Mouse (Mus musculus): ENCODE measurements around the gene Creb3l2. TPM values are rescaled to one million over a fixed set of nuclear protein-coding genes. Genes with fewer than 3 reads are reported as not detected.

The Creb3l2 gene
- polyA plus RNA-seq, 1 experiment: 10.2 TPM

- Histone ChIP-seq H3K9me3 (replicated peaks; ENCODE audit: control insufficient read depth, insufficient read depth, low read length, poor library complexity, severe bottlenecking) (no peaks in the 10 kb centered on the region), H3K9ac (ENCODE audit: low read depth, poor library complexity, severe bottlenecking) (no peak overlapping the region), H3K27me3 (ENCODE audit: control insufficient read depth, insufficient read depth, low read length, poor library complexity, severe bottlenecking) (no peaks in the 10 kb centered on the region), H3K27ac (ENCODE audit: insufficient read depth, low read length) (no peak overlapping the region), H3K4me1 (ENCODE audit: control insufficient read depth, insufficient read depth, low read length) (no peaks in the 10 kb centered on the region), H3K4me3 (ENCODE audit: low read depth, low read length) (no peak overlapping the region), H3K36me3 (ENCODE audit: control insufficient read depth, insufficient read depth, low read length, poor library complexity, severe bottlenecking) (no peaks in the 10 kb centered on the region)
- TF ChIP-seq CTCF (IDR thresholded peaks at IDR 0.05; ENCODE audit: low read depth, low read length) (no peak), EP300 (IDR thresholded peaks at IDR 0.05; ENCODE audit: insufficient read depth, low read depth, low read length) (no peak), POLR2A (IDR thresholded peaks at IDR 0.05; ENCODE audit: insufficient read depth, low read length) (no peak)
Measured at GRCm38 (mm10) chr6:37419445-37419941, 22.5 kb downstream of the Creb3l2 start.

- TF ChIP-seq POLR2A (IDR thresholded peaks at IDR 0.05; ENCODE audit: insufficient read depth, low read length) (no peak), CTCF (IDR thresholded peaks at IDR 0.05; ENCODE audit: low read depth, low read length) (no peak), EP300 (IDR thresholded peaks at IDR 0.05; ENCODE audit: insufficient read depth, low read depth, low read length) (no peak)
- Histone ChIP-seq H3K4me3 (ENCODE audit: low read depth, low read length) (no peak overlapping the region), H3K9ac (ENCODE audit: low read depth, poor library complexity, severe bottlenecking) (no peak overlapping the region), H3K36me3 (ENCODE audit: control insufficient read depth, insufficient read depth, low read length, poor library complexity, severe bottlenecking) (no peaks in the 10 kb centered on the region), H3K4me1 (ENCODE audit: control insufficient read depth, insufficient read depth, low read length) (no peaks in the 10 kb centered on the region), H3K27me3 (ENCODE audit: control insufficient read depth, insufficient read depth, low read length, poor library complexity, severe bottlenecking) (no peaks in the 10 kb centered on the region), H3K9me3 (replicated peaks; ENCODE audit: control insufficient read depth, insufficient read depth, low read length, poor library complexity, severe bottlenecking) (no peaks in the 10 kb centered on the region), H3K27ac (ENCODE audit: insufficient read depth, low read length) (no peak overlapping the region)
Measured at GRCm38 (mm10) chr6:37418931-37419330, 23.0 kb downstream of the Creb3l2 start.

GRCm38 (mm10) chr6:37416743-37417142, 25.2 kb downstream of the Creb3l2 start:
- H3K36me3 ChIP-seq (ENCODE audit: control insufficient read depth, insufficient read depth, low read length, poor library complexity, severe bottlenecking): no peaks in the 10 kb centered on the region
- no peak for TF ChIP-seq EP300 (IDR thresholded peaks at IDR 0.05; ENCODE audit: insufficient read depth, low read depth, low read length)
- no peak for TF ChIP-seq CTCF (IDR thresholded peaks at IDR 0.05; ENCODE audit: low read depth, low read length)
- TF ChIP-seq POLR2A (IDR thresholded peaks at IDR 0.05; ENCODE audit: insufficient read depth, low read length): no peak
- H3K27ac ChIP-seq (ENCODE audit: insufficient read depth, low read length): no peak overlapping the region
- H3K9me3 ChIP-seq (replicated peaks; ENCODE audit: control insufficient read depth, insufficient read depth, low read length, poor library complexity, severe bottlenecking): no peaks in the 10 kb centered on the region
- no peaks in the 10 kb centered on the region for H3K27me3 ChIP-seq (ENCODE audit: control insufficient read depth, insufficient read depth, low read length, poor library complexity, severe bottlenecking)
- H3K4me3 ChIP-seq (ENCODE audit: low read depth, low read length): no peak overlapping the region
- H3K4me1 ChIP-seq (ENCODE audit: control insufficient read depth, insufficient read depth, low read length): no peaks in the 10 kb centered on the region
- H3K9ac ChIP-seq (ENCODE audit: low read depth, poor library complexity, severe bottlenecking): no peak overlapping the region

DNA sequence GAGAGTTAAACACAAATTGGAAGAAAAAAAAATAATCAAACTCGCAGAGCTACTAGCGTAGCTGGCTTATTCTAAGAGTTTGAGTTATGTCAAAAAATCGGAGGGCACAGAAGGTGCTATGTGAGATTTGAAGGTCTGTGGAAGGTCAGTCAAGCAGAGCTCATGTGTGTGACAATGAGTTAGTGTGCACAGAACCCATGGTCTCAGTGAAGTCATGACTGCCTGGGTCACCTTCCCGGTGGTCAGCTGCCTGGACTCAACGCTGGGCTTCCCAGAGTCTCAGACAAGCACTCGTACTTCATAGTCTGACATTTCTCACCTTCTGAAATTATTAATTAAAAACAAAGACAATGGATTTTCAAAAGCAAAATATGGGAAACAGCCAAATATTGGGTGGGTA, 26.4 kb downstream of the Creb3l2 start:
- H3K9me3 ChIP-seq (replicated peaks; ENCODE audit: control insufficient read depth, insufficient read depth, low read length, poor library complexity, severe bottlenecking): no peaks in the 10 kb centered on the region
- no peaks in the 10 kb centered on the region for H3K36me3 ChIP-seq (ENCODE audit: control insufficient read depth, insufficient read depth, low read length, poor library complexity, severe bottlenecking)
- H3K4me1 ChIP-seq (ENCODE audit: control insufficient read depth, insufficient read depth, low read length): no peaks in the 10 kb centered on the region
- no peaks in the 10 kb centered on the region for H3K27me3 ChIP-seq (ENCODE audit: control insufficient read depth, insufficient read depth, low read length, poor library complexity, severe bottlenecking)
- H3K4me3 ChIP-seq (ENCODE audit: low read depth, low read length): no peak overlapping the region
- no peak overlapping the region for H3K9ac ChIP-seq (ENCODE audit: low read depth, poor library complexity, severe bottlenecking)
- no peak overlapping the region for H3K27ac ChIP-seq (ENCODE audit: insufficient read depth, low read length)
- no peak for TF ChIP-seq EP300 (IDR thresholded peaks at IDR 0.05; ENCODE audit: insufficient read depth, low read depth, low read length)
- TF ChIP-seq POLR2A (IDR thresholded peaks at IDR 0.05; ENCODE audit: insufficient read depth, low read length): no peak
- no peak for TF ChIP-seq CTCF (IDR thresholded peaks at IDR 0.05; ENCODE audit: low read depth, low read length)

DNA sequence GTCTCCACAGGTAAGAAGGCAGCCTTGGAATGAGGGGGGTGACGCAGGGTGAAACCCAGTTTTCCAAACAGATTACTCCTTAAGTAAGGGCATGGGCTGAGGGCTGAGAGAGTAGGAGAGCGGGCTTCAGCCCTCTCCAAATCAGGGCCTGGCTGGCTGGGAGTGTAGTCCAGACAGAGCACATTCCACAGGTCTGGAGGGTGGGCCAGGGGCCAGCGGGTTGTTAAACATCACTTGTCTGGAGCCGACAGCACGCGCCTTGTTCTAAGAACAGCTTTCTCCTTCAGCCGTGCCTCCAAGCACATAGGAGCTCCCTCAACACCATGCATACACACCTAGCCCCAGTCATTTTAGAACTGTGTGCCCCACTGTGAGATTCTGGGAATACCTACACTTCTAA, 26.9 kb downstream of the Creb3l2 start:
- Histone ChIP-seq H3K27me3 (ENCODE audit: control insufficient read depth, insufficient read depth, low read length, poor library complexity, severe bottlenecking) (no peaks in the 10 kb centered on the region), H3K9ac (ENCODE audit: low read depth, poor library complexity, severe bottlenecking) (no peak overlapping the region), H3K4me3 (ENCODE audit: low read depth, low read length) (no peak overlapping the region), H3K27ac (ENCODE audit: insufficient read depth, low read length) (no peak overlapping the region), H3K9me3 (replicated peaks; ENCODE audit: control insufficient read depth, insufficient read depth, low read length, poor library complexity, severe bottlenecking) (no peaks in the 10 kb centered on the region), H3K4me1 (ENCODE audit: control insufficient read depth, insufficient read depth, low read length) (no peaks in the 10 kb centered on the region), H3K36me3 (ENCODE audit: control insufficient read depth, insufficient read depth, low read length, poor library complexity, severe bottlenecking) (no peaks in the 10 kb centered on the region)
- no peak for TF ChIP-seq CTCF (IDR thresholded peaks at IDR 0.05; ENCODE audit: low read depth, low read length)
- TF ChIP-seq EP300 (IDR thresholded peaks at IDR 0.05; ENCODE audit: insufficient read depth, low read depth, low read length): no peak
- TF ChIP-seq POLR2A (IDR thresholded peaks at IDR 0.05; ENCODE audit: insufficient read depth, low read length): no peak

GRCm38 (mm10) chr6:37414576-37414975, 27.4 kb downstream of the Creb3l2 start:
- Histone ChIP-seq H3K4me3 (ENCODE audit: low read depth, low read length) (no peak overlapping the region), H3K9ac (ENCODE audit: low read depth, poor library complexity, severe bottlenecking) (no peak overlapping the region), H3K4me1 (ENCODE audit: control insufficient read depth, insufficient read depth, low read length) (no peaks in the 10 kb centered on the region), H3K27ac (ENCODE audit: insufficient read depth, low read length) (no peak overlapping the region), H3K36me3 (ENCODE audit: control insufficient read depth, insufficient read depth, low read length, poor library complexity, severe bottlenecking) (no peaks in the 10 kb centered on the region), H3K9me3 (replicated peaks; ENCODE audit: control insufficient read depth, insufficient read depth, low read length, poor library complexity, severe bottlenecking) (no peaks in the 10 kb centered on the region), H3K27me3 (ENCODE audit: control insufficient read depth, insufficient read depth, low read length, poor library complexity, severe bottlenecking) (no peaks in the 10 kb centered on the region)
- TF ChIP-seq EP300 (IDR thresholded peaks at IDR 0.05; ENCODE audit: insufficient read depth, low read depth, low read length) (no peak), CTCF (IDR thresholded peaks at IDR 0.05; ENCODE audit: low read depth, low read length) (no peak), POLR2A (IDR thresholded peaks at IDR 0.05; ENCODE audit: insufficient read depth, low read length) (no peak)
